9 mouse cellular contexts compared by ENCODE assay signal in the genomic region with DNA sequence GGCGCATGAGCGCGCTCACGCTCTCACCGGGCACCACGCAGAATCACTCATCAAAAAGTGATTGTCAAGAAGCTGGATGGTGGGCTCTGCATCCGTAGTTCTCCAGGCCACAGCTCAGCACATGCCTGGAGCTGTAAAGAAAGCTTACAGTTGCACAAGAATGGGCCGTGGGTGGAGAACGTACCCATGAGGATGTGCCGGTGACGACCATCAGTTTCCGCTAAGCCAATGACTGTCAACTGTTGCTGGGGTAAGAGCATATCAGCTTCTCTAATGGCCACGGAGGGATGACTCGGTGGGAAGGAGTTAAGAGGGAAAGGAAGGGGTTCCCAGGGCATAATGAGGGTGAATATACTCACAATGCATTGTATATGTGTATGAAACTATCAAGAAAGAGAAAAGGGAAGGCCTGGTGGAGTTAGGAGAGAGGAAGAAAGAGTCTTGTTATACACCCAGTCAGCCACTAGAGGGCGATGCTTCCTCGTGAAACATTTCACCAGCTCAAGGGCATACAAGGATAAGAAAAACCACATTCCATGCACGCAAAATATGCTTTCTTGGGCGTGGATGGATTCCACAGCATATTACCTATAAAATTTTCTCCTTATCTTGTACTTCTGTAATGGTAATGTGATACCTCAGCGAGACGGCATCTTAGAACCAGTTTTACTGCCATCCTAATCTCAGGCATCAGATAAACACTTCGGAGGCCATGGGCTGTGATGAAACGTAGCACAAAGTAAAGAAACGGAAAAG. TPM values are rescaled to one million over a fixed set of nuclear protein-coding genes. Genes with fewer than 3 reads are reported as not detected.
DNase-seq lines count a peak whose midpoint lies in the region; ATAC-seq and TF ChIP-seq lines count a peak whose summit lies in the region.
"Had no signal": no experiment of that assay in that cellular context is flagged by ENCODE, and none has a peak within 500 bp of the region (broad histone marks: within the 10 kb centered on the region; RNA-seq: fewer than 3 reads in every experiment).

No protein-coding gene starts in this region.

- no peak overlapping the region for H3K27ac ChIP-seq in heart, adult 2 months
- peak overlapping the region; percentile 55; the same call in 1 of the 2 replicates for H3K27ac ChIP-seq in hindbrain, embryonic 15.5 days (replicated peaks)
- H3K27ac ChIP-seq: neural tube, embryonic 12.5 days had no signal

- H3K79me2 ChIP-seq in heart, adult 2 months (replicated peaks; ENCODE audit: control insufficient read depth, insufficient read depth, low read length), result no peaks in the 10 kb centered on the region

- ATAC-seq in hindbrain, embryonic 15.5 days (ENCODE audit: low FRiP score, low read depth), result peak; percentile 80; the same call in 1 of the 2 replicates
- peak; percentile 66; the same call in 1 of the 2 replicates for ATAC-seq in megakaryocyte-erythroid progenitor cell, adult 5-6 weeks (replicated peaks; ENCODE audit: low FRiP score, low TSS enrichment, poor library complexity, severe bottlenecking)

- H3K9ac ChIP-seq in heart, adult 2 months (ENCODE audit: low read depth, low read length), result no peak overlapping the region
- no peak overlapping the region for H3K9ac ChIP-seq in hindbrain, embryonic 15.5 days
- H3K9ac ChIP-seq: neural tube, embryonic 12.5 days had no signal

- peak; percentile 44 to 53 for DNase-seq in heart, adult 2 months
- no peak for DNase-seq in heart, postnatal 25 days (ENCODE audit: low spot score)
- DNase-seq in adrenal gland, adult 2 months, result peak; percentile 58
- DNase-seq in embryo, embryonic 11.5 days (ENCODE audit: low read depth, low spot score), result peak; percentile 66
- DNase-seq in left cerebral cortex, adult 11 months (ENCODE audit: low spot score), result peak; percentile 32
- DNase-seq in splenic B cell, adult 2 months (ENCODE audit: low read depth, low spot score), result peak; percentile 71

- no peaks in the 10 kb centered on the region for H3K27me3 ChIP-seq in heart, adult 2 months (ENCODE audit: control insufficient read depth, insufficient read depth, low read length)
- no peaks in the 10 kb centered on the region for H3K27me3 ChIP-seq in hindbrain, embryonic 15.5 days
- H3K27me3 ChIP-seq in splenic B cell, adult 2 months (ENCODE audit: control insufficient read depth, insufficient read depth, low read length, poor library complexity, severe bottlenecking), result no peaks in the 10 kb centered on the region
- H3K27me3 ChIP-seq: neural tube, embryonic 12.5 days had no signal

- intact Hi-C loops in heart, adult 2 months (cut with DNase I), result loop anchor here (2.0 to 10.0 kb wide), 2 partner anchors 85 to 151 kb away; a partner anchor contains a TSS
- intact Hi-C loops in heart, postnatal 25 days (cut with DNase I), result loop anchor here (1.0 to 10.0 kb wide), 2 partner anchors 84 to 231 kb away; a partner anchor contains a TSS

- H3K4me1 ChIP-seq in heart, adult 2 months (ENCODE audit: control insufficient read depth, insufficient read depth, low read length), result peaks cover 3% of the 10 kb centered on the region
- peaks cover 1% of the 10 kb centered on the region for H3K4me1 ChIP-seq in hindbrain, embryonic 15.5 days (replicated peaks)
- H3K4me1 ChIP-seq: neural tube, embryonic 12.5 days had no signal

- H3K9me3 ChIP-seq in hindbrain, embryonic 15.5 days, result no peaks in the 10 kb centered on the region
- H3K9me3 ChIP-seq: neural tube, embryonic 12.5 days had no signal

- no peak for TF ChIP-seq POLR2A in heart, adult 2 months (IDR thresholded peaks at IDR 0.05; ENCODE audit: insufficient read depth, low read depth, low read length)

- no peaks in the 10 kb centered on the region for H3K36me3 ChIP-seq in heart, adult 2 months (ENCODE audit: control insufficient read depth, insufficient read depth, low read length)
- no peaks in the 10 kb centered on the region for H3K36me3 ChIP-seq in hindbrain, embryonic 15.5 days
- no peaks in the 10 kb centered on the region for H3K36me3 ChIP-seq in splenic B cell, adult 2 months (ENCODE audit: control insufficient read depth, insufficient read depth, low read length, poor library complexity, severe bottlenecking)
- H3K36me3 ChIP-seq: neural tube, embryonic 12.5 days had no signal

- peak; percentile 91 for TF ChIP-seq CTCF in heart, adult 2 months (IDR thresholded peaks at IDR 0.05)

- H3K4me2 ChIP-seq in hindbrain, embryonic 15.5 days, result no peak overlapping the region
- H3K4me2 ChIP-seq: neural tube, embryonic 12.5 days had no signal

- no peak overlapping the region for H3K4me3 ChIP-seq in heart, adult 2 months
- H3K4me3 ChIP-seq in hindbrain, embryonic 15.5 days, result no peak overlapping the region
- H3K4me3 ChIP-seq: neural tube, embryonic 12.5 days had no signal

- WGBS in heart, adult 2 months, result 49% methylated on average over 23 of the region's 23 CpGs
- 62% methylated on average over 23 of the region's 23 CpGs for WGBS in hindbrain, embryonic 15.5 days

- 0 out of 2 replicates have a peak, but pooled peaks have one; percentile 40 for TF ChIP-seq EP300 in heart, adult 2 months (IDR thresholded peaks at IDR 0.05; ENCODE audit: insufficient read depth, low read depth, low read length)

RNA-seq across cellular contexts. Expression of a gene that starts 50.4 kb away (rescaled TPM):
- total RNA-seq in heart, adult 2 months (2021), result 1 to 10 TPM in 1 of 2 experiments, under 1 TPM in 1; 0.82 to 2.0 TPM
- polyA plus RNA-seq in heart, adult 2 months (2012; rRNA removed), result 2.5 and 4.0 TPM in 2 replicates
- total RNA-seq in heart, postnatal 25 days (2021), result 1 to 10 TPM; 1.6 to 2.2 TPM
- total RNA-seq in adrenal gland, adult 2 months (2021), result under 1 TPM; 0.46 to 0.59 TPM
- polyA plus RNA-seq in adrenal gland, adult 2 months (2012; rRNA removed), result 0.08 TPM in 1 of 2 replicates, not detected in the other
- polyA plus RNA-seq in hindbrain, embryonic 15.5 days (2015; fragmentation: Nextera tagmentation; extraction: Ambion mirVana), result 0.51 and 0.52 TPM in 2 replicates
- total RNA-seq in megakaryocyte-erythroid progenitor cell, adult 5-6 weeks (2014; fragmentation: Nextera tagmentation), result not detected in 2 replicates
- not detected in 2 replicates for total RNA-seq in megakaryocyte-erythroid progenitor cell, adult 5-6 weeks (2017)
